Mouse (Mus musculus): ENCODE data around the gene Pde6h. TPM values are rescaled to one million over a fixed set of nuclear protein-coding genes. Genes with fewer than 3 reads are reported as not detected.

The Pde6h gene
- polyA plus RNA-seq, 1 experiment from 2014 or later: 0.05 TPM

DNA sequence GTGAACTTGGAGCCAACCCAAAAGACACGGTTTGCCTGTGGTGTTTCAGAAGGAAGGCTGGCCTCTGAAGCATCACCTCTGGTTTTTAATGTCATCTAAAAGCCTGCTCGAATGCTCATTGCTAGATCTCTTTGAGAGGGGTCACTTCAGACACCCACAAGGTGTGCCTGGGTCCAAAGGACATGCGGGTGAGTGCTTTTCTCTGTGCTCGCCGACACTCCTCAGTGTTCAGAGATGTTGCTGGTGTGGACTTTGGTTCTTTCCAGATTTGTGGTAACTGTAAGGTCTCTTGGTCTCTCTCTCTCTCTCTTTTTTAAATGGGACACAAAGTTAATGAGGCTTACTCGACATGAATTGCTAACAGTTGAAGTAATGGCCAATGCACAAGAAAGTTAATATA lies 58.9 kb downstream of the Pde6h start:
- Histone ChIP-seq H3K27ac (ENCODE audit: low read depth, low read length) (no peak overlapping the region), H3K4me2 (ENCODE audit: low read length) (no peak overlapping the region), H3K36me3 (ENCODE audit: control insufficient read depth, insufficient read depth, low read length) (no peaks in the 10 kb centered on the region), H3K4me1 (ENCODE audit: control insufficient read depth, insufficient read depth, low read depth, low read length) (peaks cover 2% of the 10 kb centered on the region), H3K9me3 (ENCODE audit: control insufficient read depth, low read length) (no peaks in the 10 kb centered on the region), H3K27me3 (replicated peaks; ENCODE audit: control insufficient read depth, insufficient read depth, low read length) (no peaks in the 10 kb centered on the region), H3K4me3 (ENCODE audit: low read length) (no peak overlapping the region), H3K9ac (ENCODE audit: low read depth, low read length) (no peak overlapping the region)
- no peak for ATAC-seq
- WGBS: 81% methylated on average over 6 of the region's 6 CpGs

DNA sequence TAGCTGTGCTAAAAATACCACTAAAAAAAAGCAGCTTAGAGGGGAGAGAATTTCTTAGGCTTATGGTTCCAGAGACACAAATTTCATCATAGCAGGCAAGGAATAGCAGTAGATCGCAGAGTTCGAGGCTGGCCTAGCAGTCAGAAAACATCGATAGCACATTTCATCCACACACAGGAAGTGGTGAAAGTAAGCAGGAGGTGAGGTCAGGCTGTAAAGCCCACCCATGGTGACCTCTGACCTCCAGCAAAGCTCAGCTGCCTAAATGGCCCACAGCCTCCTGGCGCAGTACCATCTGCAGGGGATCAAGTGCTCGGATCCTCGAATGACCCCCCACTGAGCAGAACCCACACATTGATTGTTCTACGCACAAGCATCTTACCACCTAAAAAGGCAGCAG lies 59.6 kb downstream of the Pde6h start:
- Histone ChIP-seq H3K9me3 (ENCODE audit: control insufficient read depth, low read length) (no peaks in the 10 kb centered on the region), H3K9ac (ENCODE audit: low read depth, low read length) (no peak overlapping the region), H3K36me3 (ENCODE audit: control insufficient read depth, insufficient read depth, low read length) (no peaks in the 10 kb centered on the region), H3K27me3 (replicated peaks; ENCODE audit: control insufficient read depth, insufficient read depth, low read length) (no peaks in the 10 kb centered on the region), H3K4me2 (ENCODE audit: low read length) (no peak overlapping the region), H3K4me1 (ENCODE audit: control insufficient read depth, insufficient read depth, low read depth, low read length) (peaks cover 2% of the 10 kb centered on the region), H3K27ac (ENCODE audit: low read depth, low read length) (no peak overlapping the region), H3K4me3 (ENCODE audit: low read length) (no peak overlapping the region)
- WGBS: 52% methylated on average over 7 of the region's 7 CpGs
- ATAC-seq: no peak

DNA sequence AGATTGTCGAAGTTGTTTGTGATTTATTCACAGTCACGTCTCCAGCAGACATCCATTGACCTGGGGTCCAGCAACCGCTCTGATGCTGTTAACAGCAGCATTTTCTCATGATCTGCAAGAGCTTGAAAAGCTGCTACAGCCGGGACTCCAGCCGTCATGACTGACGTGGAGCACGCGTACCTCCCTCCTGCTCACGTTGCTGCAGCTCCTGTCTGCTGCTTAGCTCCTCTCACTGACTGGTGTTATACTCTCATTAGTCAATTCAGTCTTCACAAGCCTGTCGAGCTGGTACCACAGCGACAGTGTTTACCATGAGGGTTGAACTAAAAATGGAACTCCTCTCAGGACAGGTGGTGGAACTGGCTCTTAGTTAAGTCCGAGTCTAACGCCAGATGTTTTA lies 62.4 kb downstream of the Pde6h start:
- Histone ChIP-seq H3K9ac (ENCODE audit: low read depth, low read length) (no peak overlapping the region), H3K4me1 (ENCODE audit: control insufficient read depth, insufficient read depth, low read depth, low read length) (peaks cover 6% of the 10 kb centered on the region; the same call in 1 of the 2 replicates), H3K9me3 (ENCODE audit: control insufficient read depth, low read length) (no peaks in the 10 kb centered on the region), H3K4me3 (ENCODE audit: low read length) (no peak overlapping the region), H3K36me3 (ENCODE audit: control insufficient read depth, insufficient read depth, low read length) (no peaks in the 10 kb centered on the region), H3K27me3 (replicated peaks; ENCODE audit: control insufficient read depth, insufficient read depth, low read length) (no peaks in the 10 kb centered on the region), H3K4me2 (ENCODE audit: low read length) (no peak overlapping the region), H3K27ac (ENCODE audit: low read depth, low read length) (no peak overlapping the region)
- WGBS: 69% methylated on average over 13 of the region's 13 CpGs
- 0 out of 2 replicates have a peak, but pooled peaks have one; percentile 32 for ATAC-seq

DNA sequence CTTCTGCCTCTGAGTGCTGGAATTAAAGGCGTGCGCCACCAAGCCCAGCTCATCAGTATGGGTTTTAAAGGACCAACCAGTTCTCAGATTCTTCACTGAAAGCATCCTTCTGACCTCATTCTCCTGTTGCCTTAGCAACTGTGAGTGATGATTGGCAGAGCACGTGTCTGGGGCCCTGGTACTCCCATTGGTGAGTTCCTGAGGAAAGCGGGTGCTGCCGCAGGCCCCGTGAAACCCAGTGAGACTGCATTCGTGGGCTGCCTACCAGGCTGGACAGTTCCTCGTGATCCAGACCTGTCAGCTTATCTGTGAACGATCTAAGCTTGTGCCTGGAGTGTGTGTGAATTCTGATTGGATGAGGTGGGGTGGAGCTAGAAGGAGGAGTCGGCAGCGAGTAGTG lies 63.1 kb downstream of the Pde6h start:
- H3K4me3 ChIP-seq (ENCODE audit: low read length): no peak overlapping the region
- WGBS: 57% methylated on average over 11 of the region's 11 CpGs
- H3K4me1 ChIP-seq (ENCODE audit: control insufficient read depth, insufficient read depth, low read depth, low read length): peaks cover 6% of the 10 kb centered on the region; the same call in 1 of the 2 replicates
- no peak overlapping the region for H3K9ac ChIP-seq (ENCODE audit: low read depth, low read length)
- no peak overlapping the region for H3K27ac ChIP-seq (ENCODE audit: low read depth, low read length)
- no peak overlapping the region for H3K4me2 ChIP-seq (ENCODE audit: low read length)
- no peaks in the 10 kb centered on the region for H3K27me3 ChIP-seq (replicated peaks; ENCODE audit: control insufficient read depth, insufficient read depth, low read length)
- no peaks in the 10 kb centered on the region for H3K9me3 ChIP-seq (ENCODE audit: control insufficient read depth, low read length)
- H3K36me3 ChIP-seq (ENCODE audit: control insufficient read depth, insufficient read depth, low read length): no peaks in the 10 kb centered on the region
- peak; percentile 66; the same call in 1 of the 2 replicates for ATAC-seq

DNA sequence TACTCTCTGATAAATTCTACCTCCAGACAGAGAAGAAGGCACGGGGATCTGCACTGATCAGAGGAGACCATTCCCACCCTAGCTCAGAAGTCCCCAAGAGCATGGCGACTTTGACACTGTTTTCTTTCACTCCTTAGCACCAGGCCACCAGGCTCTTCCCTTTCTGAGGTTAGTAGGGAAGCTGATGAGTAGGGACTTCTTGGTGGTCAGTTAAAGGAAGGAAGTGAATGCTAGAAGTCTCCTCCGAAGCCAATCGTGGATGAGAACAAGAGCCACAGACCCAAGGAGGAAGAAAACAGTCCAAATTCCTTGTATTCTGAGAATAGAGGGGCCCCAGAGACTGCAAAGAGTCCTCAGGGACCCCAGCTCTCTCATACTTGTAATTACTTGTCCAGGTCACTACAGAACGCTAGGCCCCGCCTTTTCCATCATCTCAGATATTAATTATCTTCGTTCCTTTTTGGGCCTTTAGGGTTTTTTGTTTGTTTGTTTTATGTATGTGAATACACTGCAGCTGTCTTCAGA lies 65.0 kb downstream of the Pde6h start:
- Histone ChIP-seq H3K36me3 (ENCODE audit: control insufficient read depth, insufficient read depth, low read length) (no peaks in the 10 kb centered on the region), H3K27ac (ENCODE audit: low read depth, low read length) (no peak overlapping the region), H3K4me1 (ENCODE audit: control insufficient read depth, insufficient read depth, low read depth, low read length) (peaks cover 6% of the 10 kb centered on the region; the same call in 1 of the 2 replicates), H3K4me3 (ENCODE audit: low read length) (no peak overlapping the region), H3K9me3 (ENCODE audit: control insufficient read depth, low read length) (no peaks in the 10 kb centered on the region), H3K4me2 (ENCODE audit: low read length) (no peak overlapping the region), H3K9ac (ENCODE audit: low read depth, low read length) (no peak overlapping the region), H3K27me3 (replicated peaks; ENCODE audit: control insufficient read depth, insufficient read depth, low read length) (no peaks in the 10 kb centered on the region)
- ATAC-seq: no peak
- 86% methylated on average over 7 of the region's 7 CpGs for WGBS

DNA sequence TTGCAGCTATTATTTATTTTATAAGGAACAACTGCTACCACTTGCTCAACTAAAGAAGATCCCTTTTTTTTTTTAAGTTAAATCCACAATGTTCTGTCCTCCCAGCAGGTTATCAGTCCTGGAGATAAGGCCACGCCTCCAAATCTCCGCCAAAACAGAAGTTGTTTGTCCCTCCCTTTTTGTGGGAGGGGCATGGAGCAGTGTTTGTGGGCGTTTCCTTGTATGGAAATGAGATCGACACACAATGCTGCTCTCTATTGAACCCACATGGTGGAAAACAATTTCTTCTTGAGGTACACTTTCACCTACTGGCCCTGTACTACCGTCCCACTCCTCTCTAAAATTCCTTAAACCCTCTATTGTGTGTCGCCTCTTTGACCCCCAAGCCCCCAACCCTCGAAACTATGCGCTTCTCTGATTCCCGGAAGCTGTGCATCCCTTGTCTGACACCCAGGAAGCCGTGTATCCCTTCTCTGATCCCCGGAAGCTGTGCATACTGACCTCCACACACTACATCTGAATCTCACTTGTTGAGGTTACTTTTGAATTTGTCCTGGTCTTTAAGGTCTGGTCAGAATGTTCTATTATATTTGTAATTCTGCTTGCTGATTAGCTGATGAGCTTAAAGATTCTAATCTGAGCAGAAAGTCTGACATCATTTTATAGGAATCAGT lies 66.3 kb downstream of the Pde6h start:
- Histone ChIP-seq H3K27ac (ENCODE audit: low read depth, low read length) (no peak overlapping the region), H3K9me3 (ENCODE audit: control insufficient read depth, low read length) (no peaks in the 10 kb centered on the region), H3K4me3 (ENCODE audit: low read length) (no peak overlapping the region), H3K36me3 (ENCODE audit: control insufficient read depth, insufficient read depth, low read length) (no peaks in the 10 kb centered on the region), H3K27me3 (replicated peaks; ENCODE audit: control insufficient read depth, insufficient read depth, low read length) (no peaks in the 10 kb centered on the region), H3K4me1 (ENCODE audit: control insufficient read depth, insufficient read depth, low read depth, low read length) (peaks cover 6% of the 10 kb centered on the region; the same call in 1 of the 2 replicates), H3K4me2 (ENCODE audit: low read length) (0 out of 2 replicates have a peak overlapping the region, but pooled peaks have one; percentile 4), H3K9ac (ENCODE audit: low read depth, low read length) (no peak overlapping the region)
- ATAC-seq: no peak
- 25% methylated on average over 11 of the region's 11 CpGs for WGBS

DNA sequence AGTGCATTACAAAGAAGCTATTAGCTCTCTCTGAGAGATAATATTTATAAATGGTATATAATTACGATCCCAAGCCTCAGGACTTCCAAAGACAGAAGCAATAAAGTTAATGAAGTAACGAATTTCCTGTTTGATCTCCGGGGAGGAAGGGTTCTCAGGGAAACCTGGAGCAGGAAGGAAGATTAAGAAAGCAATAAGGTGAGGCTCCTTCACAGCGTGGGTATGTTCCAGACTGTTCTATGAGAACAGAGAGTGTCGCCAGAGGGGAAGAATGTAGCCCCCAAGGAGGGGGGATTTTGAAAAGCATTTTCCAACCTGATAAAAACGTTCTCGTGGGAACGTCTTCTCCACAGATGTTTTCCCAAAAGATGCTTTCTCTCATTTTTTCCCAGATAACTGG lies 66.9 kb downstream of the Pde6h start:
- WGBS: 59% methylated on average over 8 of the region's 8 CpGs
- no peak for ATAC-seq

DNA sequence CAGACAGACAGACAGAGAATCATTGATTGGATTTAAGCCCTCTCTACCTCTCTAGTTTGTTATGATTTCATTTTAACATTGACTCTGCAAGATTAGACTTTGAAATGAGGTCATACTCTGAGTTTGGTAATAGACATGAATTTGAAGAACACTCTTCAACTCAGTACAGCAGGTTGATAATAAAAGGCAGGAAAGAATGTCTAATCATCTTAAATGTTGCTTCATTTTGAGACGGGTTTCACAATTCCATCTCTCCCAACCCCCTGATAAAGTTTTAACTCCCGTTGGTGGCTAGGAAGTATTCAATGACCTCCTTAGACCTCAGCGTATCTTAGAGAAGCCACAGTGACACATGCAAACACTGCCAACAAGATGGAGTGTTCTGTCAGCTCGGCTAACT lies 69.9 kb downstream of the Pde6h start:
- ATAC-seq: no peak
- H3K36me3 ChIP-seq (ENCODE audit: control insufficient read depth, insufficient read depth, low read length): no peaks in the 10 kb centered on the region
- no peak overlapping the region for H3K4me2 ChIP-seq (ENCODE audit: low read length)
- no peaks in the 10 kb centered on the region for H3K9me3 ChIP-seq (ENCODE audit: control insufficient read depth, low read length)
- no peak overlapping the region for H3K4me3 ChIP-seq (ENCODE audit: low read length)
- H3K27ac ChIP-seq (ENCODE audit: low read depth, low read length): no peak overlapping the region
- H3K27me3 ChIP-seq (replicated peaks; ENCODE audit: control insufficient read depth, insufficient read depth, low read length): no peaks in the 10 kb centered on the region
- H3K9ac ChIP-seq (ENCODE audit: low read depth, low read length): no peak overlapping the region
- 78% methylated on average over 4 of the region's 4 CpGs for WGBS
- H3K4me1 ChIP-seq (ENCODE audit: control insufficient read depth, insufficient read depth, low read depth, low read length): peaks cover 4% of the 10 kb centered on the region; the same call in 1 of the 2 replicates

More for the DNA sequence above, 66.9 kb downstream of the Pde6h start:
- H3K4me2 ChIP-seq (ENCODE audit: low read length): no peak overlapping the region
- peaks cover 6% of the 10 kb centered on the region; the same call in 1 of the 2 replicates for H3K4me1 ChIP-seq (ENCODE audit: control insufficient read depth, insufficient read depth, low read depth, low read length)
- no peak overlapping the region for H3K4me3 ChIP-seq (ENCODE audit: low read length)
- H3K27me3 ChIP-seq (replicated peaks; ENCODE audit: control insufficient read depth, insufficient read depth, low read length): no peaks in the 10 kb centered on the region
- no peak overlapping the region for H3K27ac ChIP-seq (ENCODE audit: low read depth, low read length)
- no peak overlapping the region for H3K9ac ChIP-seq (ENCODE audit: low read depth, low read length)
- H3K9me3 ChIP-seq (ENCODE audit: control insufficient read depth, low read length): no peaks in the 10 kb centered on the region
- no peaks in the 10 kb centered on the region for H3K36me3 ChIP-seq (ENCODE audit: control insufficient read depth, insufficient read depth, low read length)

DNA sequence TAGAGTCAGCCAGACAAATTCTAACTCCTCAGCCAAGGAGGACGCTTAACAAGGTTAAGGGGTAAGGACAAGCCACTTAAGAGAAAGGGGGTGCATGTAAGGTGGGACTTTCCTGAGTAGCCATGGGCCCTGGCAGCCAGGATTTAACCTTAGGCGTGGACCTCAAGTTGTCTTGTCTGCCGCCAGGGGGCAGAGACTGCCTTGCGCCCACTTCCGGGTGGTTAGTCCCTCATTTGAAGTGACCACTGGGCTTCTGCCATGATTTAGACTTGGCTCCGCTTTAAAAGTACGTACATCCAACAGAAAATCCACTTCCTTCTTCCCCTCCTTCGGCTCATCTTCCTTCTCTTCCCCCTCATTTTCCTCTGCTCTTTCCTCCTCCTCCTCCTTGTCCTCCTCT lies 71.9 kb downstream of the Pde6h start:
- 69% methylated on average over 8 of the region's 8 CpGs for WGBS
- ATAC-seq: no peak
- no peak overlapping the region for H3K9ac ChIP-seq (ENCODE audit: low read depth, low read length)

More for the DNA sequence above, 71.9 kb downstream of the Pde6h start:
- Histone ChIP-seq H3K4me2 (ENCODE audit: low read length) (no peak overlapping the region), H3K4me1 (ENCODE audit: control insufficient read depth, insufficient read depth, low read depth, low read length) (peaks cover 3% of the 10 kb centered on the region; the same call in 1 of the 2 replicates), H3K9me3 (ENCODE audit: control insufficient read depth, low read length) (no peaks in the 10 kb centered on the region), H3K4me3 (ENCODE audit: low read length) (no peak overlapping the region), H3K36me3 (ENCODE audit: control insufficient read depth, insufficient read depth, low read length) (no peaks in the 10 kb centered on the region), H3K27ac (ENCODE audit: low read depth, low read length) (no peak overlapping the region), H3K27me3 (replicated peaks; ENCODE audit: control insufficient read depth, insufficient read depth, low read length) (no peaks in the 10 kb centered on the region)

Data from hindbrain, embryonic 16.5 days (tissue).